Mouse (Mus musculus): ENCODE results near the gene Pkhd1. TPM values are rescaled to one million over a fixed set of nuclear protein-coding genes. Genes with fewer than 3 reads are reported as not detected.

Gene Pkhd1
- polyA plus RNA-seq, 1 experiment from 2014 or later = 6.4 TPM

DNA sequence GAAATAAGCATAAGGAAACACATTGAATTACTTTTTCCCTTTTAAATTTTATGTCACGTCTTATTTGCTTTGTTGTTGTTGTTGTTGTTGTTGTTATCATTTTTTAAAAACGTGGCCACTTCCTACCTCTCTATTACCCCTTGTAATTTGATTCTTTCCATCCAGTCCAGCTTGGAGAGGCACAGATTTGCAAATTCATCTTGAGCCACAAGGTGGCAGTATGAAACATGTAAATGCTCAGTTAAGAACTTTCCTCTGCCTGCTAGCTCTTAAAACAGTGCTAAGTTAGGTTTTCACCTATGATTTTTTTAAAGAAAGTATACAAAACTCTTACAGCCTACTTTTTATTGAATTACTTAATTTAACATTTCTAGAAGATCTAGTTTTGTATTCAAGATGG is 306.4 kb downstream of the Pkhd1 start:
- Histone ChIP-seq H3K4me2 (ENCODE audit: low read length) (no peak overlapping the region), H3K9me3 (replicated peaks; ENCODE audit: low read length) (no peaks in the 10 kb centered on the region), H3K9ac (ENCODE audit: low read depth, low read length) (no peak overlapping the region), H3K4me3 (replicated peaks; ENCODE audit: low read depth, low read length) (no peak overlapping the region), H3K36me3 (ENCODE audit: insufficient read depth, low read length) (no peaks in the 10 kb centered on the region), H3K4me1 (replicated peaks; ENCODE audit: insufficient read depth, low read length) (no peaks in the 10 kb centered on the region), H3K27me3 (ENCODE audit: insufficient read depth, low read length) (no peaks in the 10 kb centered on the region), H3K27ac (no peak overlapping the region)
- peak; percentile 76 for TF ChIP-seq CTCF (IDR thresholded peaks at IDR 0.05; ENCODE audit: low read depth)
- DNase-seq (ENCODE audit: low spot score) (peak; percentile 76), ATAC-seq (replicated peaks; ENCODE audit: low FRiP score, low read depth) (peak; percentile 69; the same call in 1 of the 2 replicates)
- 8% methylated on average over 2 of the region's 2 CpGs for WGBS

DNA sequence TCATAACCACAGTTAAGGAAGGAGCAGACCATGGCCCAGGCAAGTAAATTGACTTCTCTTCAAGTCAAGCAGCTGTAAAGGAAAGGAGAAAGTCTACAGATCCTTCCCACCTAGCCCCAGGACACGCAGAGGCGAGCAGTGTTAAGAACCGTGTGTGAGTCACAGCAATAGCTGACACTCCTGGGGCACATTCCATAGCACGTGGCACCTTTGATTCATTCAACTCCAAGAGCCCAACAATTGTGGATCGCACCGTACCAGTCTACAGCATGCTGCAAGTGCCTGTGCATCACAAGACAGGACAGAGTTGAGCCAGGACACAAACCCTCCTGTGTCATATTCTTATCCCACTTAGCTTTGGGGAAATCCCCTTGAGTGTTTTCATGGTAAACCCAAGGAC is 306.9 kb downstream of the Pkhd1 start:
- no peak overlapping the region for H3K9ac ChIP-seq (ENCODE audit: low read depth, low read length)
- no peak overlapping the region for H3K4me2 ChIP-seq (ENCODE audit: low read length)
- no peak overlapping the region for H3K27ac ChIP-seq
- ATAC-seq (replicated peaks; ENCODE audit: low FRiP score, low read depth) = 0 out of 2 replicates have a peak, but pooled peaks have one; percentile 21
- no peaks in the 10 kb centered on the region for H3K36me3 ChIP-seq (ENCODE audit: insufficient read depth, low read length)
- H3K9me3 ChIP-seq (replicated peaks; ENCODE audit: low read length) = no peaks in the 10 kb centered on the region
- no peak for DNase-seq (ENCODE audit: low spot score)
- no peaks in the 10 kb centered on the region for H3K4me1 ChIP-seq (replicated peaks; ENCODE audit: insufficient read depth, low read length)
- TF ChIP-seq CTCF (IDR thresholded peaks at IDR 0.05; ENCODE audit: low read depth) = no peak
- 64% methylated on average over 6 of the region's 6 CpGs for WGBS
- H3K27me3 ChIP-seq (ENCODE audit: insufficient read depth, low read length) = no peaks in the 10 kb centered on the region
- no peak overlapping the region for H3K4me3 ChIP-seq (replicated peaks; ENCODE audit: low read depth, low read length)

DNA sequence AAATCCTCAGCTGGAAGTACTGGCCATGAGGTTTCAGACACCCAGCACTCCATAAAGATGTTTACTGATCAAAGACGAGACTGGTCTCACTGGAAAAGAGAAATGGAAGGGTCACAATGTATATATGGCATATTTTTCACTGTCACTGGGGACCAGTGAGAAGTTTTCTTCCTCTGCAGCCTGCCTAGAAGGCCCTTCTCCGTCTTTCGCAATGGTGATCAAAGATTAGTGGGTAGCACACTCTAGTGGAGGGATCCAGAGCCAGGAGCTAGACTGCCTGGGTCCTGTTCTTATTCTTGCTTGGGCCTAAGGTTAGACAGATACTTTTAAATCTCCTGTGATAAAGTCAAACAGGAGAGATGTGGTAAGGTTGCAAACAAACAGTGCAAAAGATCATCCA is 311.7 kb downstream of the Pkhd1 start:
- no peak overlapping the region for H3K4me2 ChIP-seq (ENCODE audit: low read length)
- no peak overlapping the region for H3K9ac ChIP-seq (ENCODE audit: low read depth, low read length)
- H3K4me1 ChIP-seq (replicated peaks; ENCODE audit: insufficient read depth, low read length) = no peaks in the 10 kb centered on the region
- WGBS = 61% methylated on average over 3 of the region's 3 CpGs
- peak; percentile 21 for DNase-seq (ENCODE audit: low spot score)
- no peaks in the 10 kb centered on the region for H3K9me3 ChIP-seq (replicated peaks; ENCODE audit: low read length)
- ATAC-seq (replicated peaks; ENCODE audit: low FRiP score, low read depth) = no peak
- no peaks in the 10 kb centered on the region for H3K36me3 ChIP-seq (ENCODE audit: insufficient read depth, low read length)
- TF ChIP-seq CTCF (IDR thresholded peaks at IDR 0.05; ENCODE audit: low read depth) = peak; percentile 49; the same call in 1 of the 2 replicates
- no peak overlapping the region for H3K27ac ChIP-seq
- no peaks in the 10 kb centered on the region for H3K27me3 ChIP-seq (ENCODE audit: insufficient read depth, low read length)
- no peak overlapping the region for H3K4me3 ChIP-seq (replicated peaks; ENCODE audit: low read depth, low read length)

DNA sequence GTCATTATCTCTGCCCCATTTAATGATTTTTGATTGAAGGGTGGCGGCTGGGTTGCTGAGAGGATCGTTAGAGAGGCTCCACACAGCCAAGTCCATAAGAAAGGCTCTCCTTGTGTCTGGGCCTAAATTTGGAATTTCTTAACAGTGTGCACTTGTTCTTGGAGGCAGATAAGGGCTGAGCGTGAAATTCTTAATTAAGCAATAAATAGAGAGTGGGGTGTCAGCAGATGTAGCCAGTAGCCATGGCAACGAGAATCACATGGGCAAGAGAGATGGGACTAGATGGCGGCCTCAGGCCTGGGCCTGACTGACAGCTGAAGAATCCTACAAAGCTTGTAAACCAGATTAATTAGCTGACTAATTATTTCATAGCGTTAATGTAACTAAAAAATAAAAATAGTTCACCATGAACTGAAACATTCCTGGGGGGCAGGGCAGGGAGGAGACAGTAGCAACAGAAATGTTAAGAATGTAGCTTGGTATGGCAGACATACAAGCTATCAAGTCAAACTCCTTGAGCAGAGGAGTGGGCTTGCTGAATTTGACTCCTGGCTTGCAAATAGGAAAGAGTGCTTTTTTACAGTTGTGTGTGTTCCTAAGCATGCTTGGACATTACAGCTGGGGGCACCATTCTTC is 314.8 kb downstream of the Pkhd1 start:
- H3K27me3 ChIP-seq (ENCODE audit: insufficient read depth, low read length) = no peaks in the 10 kb centered on the region
- no peak for DNase-seq (ENCODE audit: low spot score)
- no peak for TF ChIP-seq CTCF (IDR thresholded peaks at IDR 0.05; ENCODE audit: low read depth)
- no peak overlapping the region for H3K9ac ChIP-seq (ENCODE audit: low read depth, low read length)
- no peaks in the 10 kb centered on the region for H3K9me3 ChIP-seq (replicated peaks; ENCODE audit: low read length)
- no peak for ATAC-seq (replicated peaks; ENCODE audit: low FRiP score, low read depth)
- 71% methylated on average over 6 of the region's 6 CpGs for WGBS
- no peaks in the 10 kb centered on the region for H3K36me3 ChIP-seq (ENCODE audit: insufficient read depth, low read length)
- no peak overlapping the region for H3K27ac ChIP-seq
- H3K4me1 ChIP-seq (replicated peaks; ENCODE audit: insufficient read depth, low read length) = no peaks in the 10 kb centered on the region
- H3K4me2 ChIP-seq (ENCODE audit: low read length) = no peak overlapping the region
- no peak overlapping the region for H3K4me3 ChIP-seq (replicated peaks; ENCODE audit: low read depth, low read length)

DNA sequence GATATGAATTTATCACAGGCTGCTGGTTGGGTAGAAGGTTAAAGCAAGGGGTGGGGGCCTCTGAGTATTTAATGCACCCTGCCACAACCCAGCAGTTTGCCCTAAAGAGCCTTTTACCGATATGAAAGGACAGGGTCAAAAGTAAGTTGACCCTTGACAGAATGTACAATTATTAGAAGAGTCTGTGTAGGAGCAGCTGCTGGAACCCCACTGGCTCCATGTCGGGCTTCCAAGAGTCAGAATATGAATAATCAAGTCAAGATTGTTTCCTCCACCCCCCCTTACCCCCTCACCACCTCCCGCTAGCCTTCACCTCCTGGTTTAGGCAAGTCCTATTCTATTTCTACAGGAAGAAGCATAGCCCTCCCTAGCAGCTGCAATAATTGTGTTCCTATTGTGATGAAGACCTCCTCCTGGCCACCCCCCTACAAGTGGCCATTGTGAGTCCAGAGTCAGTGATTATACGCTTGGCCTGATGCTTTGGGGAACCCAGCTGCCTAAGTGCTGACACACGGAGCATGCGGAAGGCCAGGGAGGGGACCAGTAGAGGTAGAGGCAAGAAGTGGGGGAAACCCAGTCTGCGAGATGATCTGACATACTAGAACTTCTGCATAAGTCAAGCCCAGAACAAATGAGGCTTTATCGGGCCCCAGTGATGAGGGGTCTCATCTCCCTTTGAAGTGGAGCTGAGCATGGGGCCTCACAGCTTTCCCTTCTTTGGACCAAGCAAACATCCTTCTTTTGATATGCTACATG is 315.5 kb downstream of the Pkhd1 start:
- no peak for ATAC-seq (replicated peaks; ENCODE audit: low FRiP score, low read depth)
- H3K9ac ChIP-seq (ENCODE audit: low read depth, low read length) = no peak overlapping the region
- no peak overlapping the region for H3K4me3 ChIP-seq (replicated peaks; ENCODE audit: low read depth, low read length)
- no peaks in the 10 kb centered on the region for H3K4me1 ChIP-seq (replicated peaks; ENCODE audit: insufficient read depth, low read length)
- no peaks in the 10 kb centered on the region for H3K9me3 ChIP-seq (replicated peaks; ENCODE audit: low read length)
- no peak overlapping the region for H3K27ac ChIP-seq
- H3K27me3 ChIP-seq (ENCODE audit: insufficient read depth, low read length) = no peaks in the 10 kb centered on the region
- 75% methylated on average over 8 of the region's 8 CpGs for WGBS
- H3K36me3 ChIP-seq (ENCODE audit: insufficient read depth, low read length) = no peaks in the 10 kb centered on the region
- no peak for DNase-seq (ENCODE audit: low spot score)
- TF ChIP-seq CTCF (IDR thresholded peaks at IDR 0.05; ENCODE audit: low read depth) = no peak
- H3K4me2 ChIP-seq (ENCODE audit: low read length) = no peak overlapping the region

DNA sequence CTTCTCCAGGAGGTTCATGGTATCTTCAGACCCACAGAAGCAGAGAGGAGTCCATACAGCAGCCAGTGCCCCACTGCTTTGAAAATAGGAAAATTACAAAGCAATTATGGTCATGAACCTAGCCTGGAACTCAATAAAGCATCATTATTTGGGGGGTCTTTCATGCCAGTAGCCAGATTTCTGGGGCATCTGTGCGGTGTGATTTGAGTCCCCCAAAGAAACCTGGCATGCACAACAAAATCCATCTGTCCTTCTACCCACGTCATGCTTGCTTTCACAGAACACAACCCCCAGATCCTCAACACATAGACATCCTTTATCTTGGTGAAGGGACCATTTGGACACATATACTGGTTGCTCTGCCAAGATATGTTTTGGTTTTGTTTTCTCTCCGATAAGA is 316.2 kb downstream of the Pkhd1 start:
- Histone ChIP-seq H3K27ac (no peak overlapping the region), H3K9ac (ENCODE audit: low read depth, low read length) (no peak overlapping the region), H3K9me3 (replicated peaks; ENCODE audit: low read length) (no peaks in the 10 kb centered on the region), H3K27me3 (ENCODE audit: insufficient read depth, low read length) (no peaks in the 10 kb centered on the region), H3K36me3 (ENCODE audit: insufficient read depth, low read length) (no peaks in the 10 kb centered on the region), H3K4me2 (ENCODE audit: low read length) (no peak overlapping the region), H3K4me1 (replicated peaks; ENCODE audit: insufficient read depth, low read length) (no peaks in the 10 kb centered on the region), H3K4me3 (replicated peaks; ENCODE audit: low read depth, low read length) (no peak overlapping the region)
- DNase-seq (ENCODE audit: low spot score) (no peak), ATAC-seq (replicated peaks; ENCODE audit: low FRiP score, low read depth) (no peak)
- no peak for TF ChIP-seq CTCF (IDR thresholded peaks at IDR 0.05; ENCODE audit: low read depth)
- WGBS = 85% methylated on average over 3 of the region's 3 CpGs
